Mouse (Mus musculus) large intestine, adult 2 months (tissue): ENCODE results near the gene Foxa3. TPM values are rescaled to one million over a fixed set of nuclear protein-coding genes. Genes with fewer than 3 reads are reported as not detected.
A peak's percentile ranks its signal among the peaks of the same experiment; 100 is the strongest.

ENCODE experiments used
- DNase-seq: peaks from one replicate; pipeline ENCODE4 v3.0.0-alpha.2; 2012; ENCODE audit warnings: low read depth, low spot score
- WGBS: fragments of 180-500 bp; shearing (Covaris S2); methylation state at CpG from one replicate; pipeline ENCODE4 v1.1.7; 2018; 5-methylcytosine and 5-hydroxymethylcytosine counted together
- polyA plus RNA-seq: library from polyadenylated mRNA; depleted of rRNA; stranded (reverse); fragments of >200 nt; gene quantifications from 2 replicates; pipeline ENCODE4 v1.2.3, GENCODE M21; 2012

Gene Foxa3
- polyA plus RNA-seq, 1 experiment, result 28.3 TPM

GRCm38 (mm10) chr7:19002115-19002514 is 21.2 kb downstream of the Foxa3 start:
- DNase-seq, result no peak
- 4% methylated on average over 4 of the region's 4 CpGs for WGBS

GRCm38 (mm10) chr7:19001807-19002085 is 21.6 kb downstream of the Foxa3 start:
- WGBS, result 18% methylated on average over 3 of the region's 3 CpGs
- no peak for DNase-seq

GRCm38 (mm10) chr7:19001066-19001806 is 22.1 kb downstream of the Foxa3 start:
- WGBS, result 18% methylated on average over 18 of the region's 18 CpGs
- no peak for DNase-seq

GRCm38 (mm10) chr7:19000421-19000820 is 22.9 kb downstream of the Foxa3 start:
- DNase-seq, result no peak
- 42% methylated on average over 10 of the region's 10 CpGs for WGBS

GRCm38 (mm10) chr7:18998835-18999234 is 24.5 kb downstream of the Foxa3 start:
- 50% methylated on average over 9 of the region's 9 CpGs for WGBS
- no peak for DNase-seq

GRCm38 (mm10) chr7:18993036-18993435 is 30.3 kb downstream of the Foxa3 start:
- WGBS, result 92% methylated on average over 5 of the region's 5 CpGs
- no peak for DNase-seq

GRCm38 (mm10) chr7:18992294-18992675 is 31.1 kb downstream of the Foxa3 start:
- DNase-seq, result no peak
- 4% methylated on average over 31 of the region's 31 CpGs for WGBS

GRCm38 (mm10) chr7:18991660-18992293 is 31.6 kb downstream of the Foxa3 start:
- no peak for DNase-seq
- 2% methylated on average over 59 of the region's 59 CpGs for WGBS

GRCm38 (mm10) chr7:18990601-18991295 is 32.6 kb downstream of the Foxa3 start, which contains the start of gene Mypop:
Mypop (plus strand) TSS chr7:18991245.
- WGBS, result under 1% methylated on average over 37 of the region's 37 CpGs
- DNase-seq, result peak; percentile 100

GRCm38 (mm10) chr7:18989995-18990394 is 33.3 kb downstream of the Foxa3 start:
- DNase-seq, result no peak
- 11% methylated on average over 5 of the region's 5 CpGs for WGBS

- 69% methylated on average over 6 of the region's 6 CpGs for WGBS
Measured at GRCm38 (mm10) chr7:18988780-18989179, 34.6 kb downstream of the Foxa3 start.

GRCm38 (mm10) chr7:18987747-18988146 is 35.6 kb downstream of the Foxa3 start:
- DNase-seq, result no peak
- 74% methylated on average over 13 of the region's 13 CpGs for WGBS

More at GRCm38 (mm10) chr7:18988780-18989179, 34.6 kb downstream of the Foxa3 start:
- DNase-seq, result no peak

- 15% methylated on average over 2 of the region's 2 CpGs for WGBS
- no peak for DNase-seq
Measured at GRCm38 (mm10) chr7:18987100-18987499, 36.2 kb downstream of the Foxa3 start, which contains the start of gene Nanos2. Nanos2 (plus strand) TSS chr7:18987400.

- WGBS, result 60% methylated on average over 2 of the region's 2 CpGs
- no peak for DNase-seq
Measured at GRCm38 (mm10) chr7:18986503-18986902, 36.8 kb downstream of the Foxa3 start.

GRCm38 (mm10) chr7:18978381-18978780 is 45.0 kb downstream of the Foxa3 start:
- no peak for DNase-seq
- WGBS, result 75% methylated on average over 9 of the region's 9 CpGs

- DNase-seq, result no peak
- WGBS, result 87% methylated on average over 3 of the region's 3 CpGs
Measured at GRCm38 (mm10) chr7:18970956-18971355, 52.4 kb downstream of the Foxa3 start.

- WGBS, result 15% methylated on average over 8 of the region's 8 CpGs
- DNase-seq, result no peak
Measured at GRCm38 (mm10) chr7:18967603-18968002, 55.7 kb downstream of the Foxa3 start.

GRCm38 (mm10) chr7:18965312-18965711 is 58.0 kb downstream of the Foxa3 start:
- WGBS, result 78% methylated on average over 5 of the region's 5 CpGs
- no peak for DNase-seq

GRCm38 (mm10) chr7:18963294-18963843 is 60.0 kb downstream of the Foxa3 start:
- no peak for DNase-seq
- WGBS, result 6% methylated on average over 19 of the region's 19 CpGs
